Mouse (Mus musculus) megakaryocyte, embryonic 14.5 days (primary cell): ENCODE data around the gene Gm884.

ENCODE experiments used
- FLI1 ChIP-seq: IDR thresholded peaks from 2 replicates; pipeline ENCODE4 v1.6.1; 2012; ENCODE audit warnings: low read length, inconsistent platforms, mixed read lengths
- GATA1 ChIP-seq: IDR thresholded peaks from 3 replicates; pipeline ENCODE4 v1.6.1; 2012; ENCODE audit warnings: mixed read lengths, low read length, inconsistent platforms, borderline replicate concordance

DNA sequence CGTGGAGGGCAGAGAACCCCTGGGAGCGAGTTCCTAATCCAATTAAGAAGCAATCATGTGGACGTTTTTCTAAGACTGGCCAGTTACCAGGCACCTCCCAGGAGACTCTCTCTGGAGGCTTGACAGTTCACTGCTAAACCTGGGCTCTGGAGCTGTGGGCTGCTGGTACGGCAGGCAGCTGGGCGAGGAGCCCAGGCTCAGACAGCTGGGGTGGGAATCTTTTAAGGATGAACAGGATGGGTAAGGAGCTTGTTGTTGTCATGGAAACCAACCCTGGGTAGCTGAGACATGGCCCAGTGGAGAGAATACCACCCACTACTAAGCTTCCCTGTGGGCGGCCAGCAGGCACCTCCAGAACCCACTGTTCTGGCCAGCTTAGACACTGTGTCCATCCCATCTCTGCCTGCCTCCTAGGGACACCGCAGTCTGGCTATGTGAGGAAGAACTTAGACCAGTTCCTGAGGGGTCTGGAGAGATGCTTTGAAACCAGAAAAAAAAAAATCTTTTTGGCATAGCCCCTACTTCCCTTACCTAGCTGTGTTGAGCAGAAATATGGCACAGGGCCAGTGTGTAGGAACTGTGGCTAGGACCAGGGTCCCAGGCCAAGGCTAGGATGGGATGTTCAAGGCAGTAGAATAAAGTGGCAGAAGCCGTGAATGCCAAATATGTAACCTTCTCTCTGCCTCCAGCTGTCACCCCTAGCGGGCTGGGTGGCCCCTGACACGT is 45.4 kb upstream of the Gm884 start:
- TF ChIP-seq FLI1 (no peak), GATA1 (no peak)
